Mouse (Mus musculus) right cerebral cortex, postnatal 4 days (tissue): ENCODE data around the gene Sema6b.
"Not testable (repeated sequence)": the region's sequence is repeated elsewhere in the genome, so short reads cannot be mapped to it uniquely, and the experiment has no call there.

Source experiments
- DNase-seq: peaks from one replicate; pipeline ENCODE4 v3.0.0-alpha.2; 2022

Gene Sema6b

GRCm38 (mm10) chr17:56116193-56116592, 23.9 kb downstream of the Sema6b start:
- DNase-seq, result no peak

DNA sequence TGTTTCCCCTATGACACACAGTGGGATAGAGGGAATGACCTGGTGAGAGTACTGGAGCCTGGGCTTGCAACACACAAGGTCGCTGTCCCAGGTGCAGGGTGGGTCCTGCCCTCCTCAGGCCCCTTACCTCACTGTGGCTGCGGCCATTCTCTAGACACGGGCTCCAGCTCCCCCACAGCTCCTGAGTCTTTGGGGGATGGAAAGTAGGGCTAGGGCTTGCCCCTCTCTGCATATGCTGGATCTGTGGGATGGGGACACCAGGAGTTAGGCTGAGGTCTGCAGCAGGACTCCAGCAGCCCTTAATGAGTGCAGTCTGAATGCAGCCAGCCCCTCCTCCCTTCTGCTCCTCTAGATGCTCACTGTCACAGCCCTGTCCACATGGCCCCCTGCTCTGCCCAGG, 27.4 kb downstream of the Sema6b start:
- DNase-seq, result no peak

GRCm38 (mm10) chr17:56111864-56112263, 28.3 kb downstream of the Sema6b start:
- peak; percentile 67 for DNase-seq

GRCm38 (mm10) chr17:56111021-56111420, 29.1 kb downstream of the Sema6b start:
- DNase-seq, result no peak

- no peak for DNase-seq
Measured at GRCm38 (mm10) chr17:56110571-56110970, 29.6 kb downstream of the Sema6b start.

GRCm38 (mm10) chr17:56109219-56110051, 30.7 kb downstream of the Sema6b start, which contains the start of gene Plin4:
Gene Plin4, minus strand, starts transcription at chr17:56109803.
- no peak for DNase-seq

- no peak for DNase-seq
Measured at GRCm38 (mm10) chr17:56108334-56109044, 31.7 kb downstream of the Sema6b start.

GRCm38 (mm10) chr17:56107736-56108135, 32.4 kb downstream of the Sema6b start:
- DNase-seq, result no peak

- no peak for DNase-seq
Measured at GRCm38 (mm10) chr17:56106981-56107380, 33.2 kb downstream of the Sema6b start.

- not testable (repeated sequence) for DNase-seq
Measured at GRCm38 (mm10) chr17:56106436-56106835, 33.7 kb downstream of the Sema6b start.

GRCm38 (mm10) chr17:56104821-56105220, 35.3 kb downstream of the Sema6b start:
- not testable (repeated sequence) for DNase-seq

DNA sequence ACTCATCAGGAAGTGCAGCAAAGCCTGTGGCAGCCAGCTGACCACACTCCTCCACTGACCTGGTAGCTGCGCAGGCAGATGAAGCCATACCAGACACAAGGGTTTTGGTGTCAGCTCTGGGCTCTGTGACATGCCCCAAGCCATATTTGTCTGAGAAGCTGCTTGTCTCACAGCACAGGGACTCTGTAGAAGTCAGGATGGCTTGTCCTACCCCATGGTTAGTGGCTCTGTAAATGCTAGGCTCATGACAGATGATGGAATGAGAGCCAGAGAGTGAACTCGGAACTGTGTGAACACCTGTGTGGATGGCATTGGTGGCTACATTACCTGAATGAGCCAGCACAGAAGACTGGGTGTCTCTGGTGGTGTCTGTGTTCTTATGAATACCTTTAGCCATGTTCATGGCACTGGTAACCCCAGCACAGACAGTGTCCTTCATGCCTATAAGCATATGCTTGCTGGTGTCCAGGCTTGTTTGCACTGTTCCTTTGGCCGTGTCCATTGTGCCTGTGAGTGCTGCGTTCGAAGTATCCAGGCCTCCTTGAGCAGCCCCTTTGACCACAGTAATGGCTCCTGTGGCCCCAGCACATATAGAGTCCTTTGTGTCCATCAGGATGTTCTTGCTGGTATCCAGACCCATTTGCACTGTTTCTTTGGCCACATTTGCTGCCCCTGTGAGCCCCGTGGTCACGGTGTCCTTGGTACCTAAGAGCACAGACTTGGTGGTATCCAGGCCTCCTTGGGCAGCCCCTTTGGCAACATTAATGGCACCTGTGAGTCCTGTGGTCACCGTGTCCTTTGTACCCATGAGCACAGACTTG, 36.5 kb downstream of the Sema6b start:
- no peak for DNase-seq

GRCm38 (mm10) chr17:56102927-56103326, 37.2 kb downstream of the Sema6b start:
- DNase-seq, result no peak

DNA sequence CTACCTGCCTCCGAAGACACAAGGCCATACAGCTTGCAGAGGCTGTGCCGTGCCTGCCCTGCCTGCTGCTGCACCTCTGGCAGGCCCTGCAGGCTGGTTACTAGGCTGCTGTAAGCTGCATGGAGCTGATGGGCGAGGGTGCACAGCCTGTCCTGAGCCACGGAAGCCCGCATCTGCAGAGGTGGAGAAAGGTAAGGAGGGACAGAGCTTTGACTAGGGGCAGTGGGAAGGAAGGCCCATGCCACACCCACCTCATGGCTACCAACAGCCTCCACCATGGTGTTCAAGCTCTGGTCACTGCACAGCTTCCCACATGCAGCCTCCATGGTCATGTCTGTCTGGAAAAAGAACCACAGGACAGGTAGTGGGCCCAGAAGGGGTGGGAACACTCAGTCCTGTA, 38.0 kb downstream of the Sema6b start:
- no peak for DNase-seq

- no peak for DNase-seq
Measured at GRCm38 (mm10) chr17:56100811-56101210, 39.3 kb downstream of the Sema6b start.

DNA sequence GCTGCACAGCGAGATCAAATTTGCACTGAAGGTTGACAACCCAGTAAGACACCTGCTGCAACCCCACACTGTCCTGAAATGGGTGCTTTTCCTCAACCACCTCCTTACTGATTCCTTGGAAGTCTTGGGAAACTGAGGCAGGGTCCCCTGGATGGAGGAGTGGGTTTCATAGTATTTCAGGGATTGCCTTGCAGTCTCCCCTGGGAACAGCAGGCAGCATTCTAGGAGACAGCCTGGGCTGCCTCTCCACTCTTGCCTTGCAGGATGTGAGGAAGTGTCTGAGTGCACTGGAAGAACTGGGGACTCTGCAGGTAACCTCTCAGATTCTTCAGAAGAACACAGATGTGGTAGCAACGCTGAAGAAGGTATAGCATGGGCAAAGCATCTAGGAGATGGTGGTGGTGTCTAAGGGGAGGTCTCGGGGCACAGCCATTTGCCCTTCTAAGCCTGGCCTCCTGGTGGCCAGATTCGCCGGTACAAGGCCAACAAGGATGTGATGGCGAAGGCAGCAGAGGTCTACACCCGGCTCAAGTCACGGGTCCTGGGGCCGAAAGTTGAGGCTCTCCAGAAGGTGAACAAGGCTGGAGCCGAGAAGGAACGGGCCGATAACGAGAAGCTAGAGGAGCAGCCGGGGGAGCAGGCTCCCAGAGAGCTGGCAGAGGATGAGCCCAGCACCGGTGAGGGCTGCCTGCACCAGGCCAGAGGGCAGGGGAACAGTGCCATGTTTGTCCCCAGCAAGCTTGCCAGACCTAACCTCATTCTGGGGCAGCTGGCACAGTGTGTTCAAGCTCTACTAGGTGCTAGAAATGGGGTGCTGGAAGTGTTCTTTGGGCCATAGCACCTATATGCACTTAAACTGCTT, 41.2 kb downstream of the Sema6b start:
- no peak for DNase-seq

GRCm38 (mm10) chr17:56098180-56098579, 42.0 kb downstream of the Sema6b start:
- no peak for DNase-seq

GRCm38 (mm10) chr17:56096883-56097282, 43.3 kb downstream of the Sema6b start:
- no peak for DNase-seq

DNA sequence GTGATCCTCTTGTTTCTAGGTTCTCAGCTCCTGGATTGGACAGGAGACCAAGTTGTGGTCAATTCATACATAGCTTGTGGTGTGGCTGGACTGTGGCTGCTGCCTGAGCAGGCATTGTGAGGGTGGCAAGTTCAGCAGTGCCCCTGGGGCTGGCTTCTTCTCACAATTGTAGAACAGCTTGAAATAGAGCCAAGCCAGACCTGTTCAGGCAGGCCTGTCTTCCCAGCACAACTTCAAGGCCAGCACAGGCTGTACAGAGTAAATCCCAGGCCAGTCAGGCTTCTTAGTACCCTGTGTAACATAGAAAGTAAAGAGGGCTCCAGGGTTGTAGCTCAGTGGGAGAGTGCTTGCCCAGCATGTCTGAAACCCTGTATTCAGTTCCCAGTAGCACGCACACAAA, 47.3 kb downstream of the Sema6b start:
- DNase-seq, result no peak

- DNase-seq, result no peak
Measured at GRCm38 (mm10) chr17:56092312-56092711, 47.8 kb downstream of the Sema6b start.

DNA sequence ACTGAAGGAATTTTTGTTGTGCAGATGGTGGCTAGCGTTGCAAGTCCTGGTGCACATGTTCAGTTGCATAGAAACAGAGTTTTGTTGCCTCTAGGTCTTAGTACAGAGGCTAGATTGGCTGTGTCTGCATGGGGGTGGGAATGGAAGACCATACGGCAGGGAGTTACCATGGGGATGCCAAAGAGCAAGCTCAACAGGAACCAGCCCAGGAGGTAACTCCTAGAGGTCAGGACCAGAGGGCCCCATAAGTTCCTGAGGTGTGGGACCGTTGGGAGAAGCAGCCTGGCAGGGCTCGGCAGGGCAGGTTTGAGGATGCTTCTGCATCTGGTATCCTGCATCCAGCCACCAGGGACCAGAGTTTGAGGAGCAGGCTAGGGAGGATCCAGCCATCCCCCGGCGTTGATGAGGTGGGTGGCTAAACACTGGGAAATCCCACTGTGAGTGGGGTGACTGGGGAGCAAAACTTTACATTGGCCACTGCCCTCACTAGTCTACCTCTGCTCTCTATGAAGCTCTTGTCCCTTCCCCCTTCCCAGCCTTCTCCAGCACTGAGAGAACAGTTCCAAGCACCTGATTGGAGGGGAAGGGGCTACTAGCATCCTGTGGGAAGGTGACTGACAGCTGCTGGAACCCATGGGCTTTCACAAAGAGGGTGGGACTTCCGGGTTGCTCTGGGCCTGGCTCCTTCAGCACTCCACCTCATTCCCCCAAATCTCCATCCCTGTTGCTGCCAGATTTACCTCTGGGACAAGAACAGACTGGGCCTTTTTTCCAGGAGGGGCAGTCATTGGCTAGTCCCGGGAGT, 59.2 kb downstream of the Sema6b start:
- peak; percentile 55 for DNase-seq
